Comparison of ENCODE assay signal across 18 mouse cellular contexts in genomic region chrX:136986039-136986438, GRCm38 (mm10). TPM values are rescaled to one million over a fixed set of nuclear protein-coding genes. Genes with fewer than 3 reads are reported as not detected.
DNase-seq lines count a peak whose midpoint lies in the region; ATAC-seq lines count a peak whose summit lies in the region.
"Had no signal": no experiment of that assay in that cellular context is flagged by ENCODE, and none has a peak within 500 bp of the region (broad histone marks: within the 10 kb centered on the region; RNA-seq: fewer than 3 reads in every experiment).

No protein-coding gene starts in this region.

- H3K27ac ChIP-seq in kidney, embryonic 16.5 days (ENCODE audit: low read length): 0 out of 2 replicates have a peak overlapping the region, but pooled peaks have one; percentile 24
- H3K27ac ChIP-seq: embryonic facial prominence, embryonic 12.5 days; forebrain, embryonic 10.5 days; hindbrain, embryonic 12.5 days; limb, embryonic 10.5 days; liver, embryonic 15.5 days had no signal

- intact Hi-C loops in heart, postnatal 36 days (cut with DNase I): no loop called here

- H3K4me3 ChIP-seq in kidney, embryonic 16.5 days (ENCODE audit: low read length): no peak overlapping the region
- H3K4me3 ChIP-seq: embryonic facial prominence, embryonic 12.5 days; forebrain, embryonic 10.5 days; hindbrain, embryonic 12.5 days; limb, embryonic 10.5 days; liver, embryonic 15.5 days; megakaryocyte, embryonic 14.5 days had no signal

- H3K9me3 ChIP-seq in kidney, embryonic 16.5 days (ENCODE audit: low read length): no peaks in the 10 kb centered on the region
- H3K9me3 ChIP-seq: embryonic facial prominence, embryonic 12.5 days; forebrain, embryonic 10.5 days; hindbrain, embryonic 12.5 days; limb, embryonic 10.5 days; liver, embryonic 15.5 days; megakaryocyte, embryonic 14.5 days had no signal

- ATAC-seq in kidney, embryonic 16.5 days (ENCODE audit: low FRiP score, low TSS enrichment): peak; percentile 81
- ATAC-seq in monocyte, adult 5-6 weeks (replicated peaks; ENCODE audit: insufficient number of reproducible peaks, low FRiP score, low TSS enrichment, poor library complexity, severe bottlenecking): peak; percentile 70

- H3K9ac ChIP-seq in kidney, embryonic 16.5 days (replicated peaks; ENCODE audit: low read length): no peak overlapping the region
- H3K9ac ChIP-seq: embryonic facial prominence, embryonic 12.5 days; hindbrain, embryonic 12.5 days; liver, embryonic 15.5 days had no signal

- no peak for DNase-seq in kidney, postnatal 10 days
- peak; percentile 47 to 50 for DNase-seq in B cell, adult 2 months
- peak; percentile 31 for DNase-seq in T-cell, adult 2 months (ENCODE audit: low spot score)
- DNase-seq in ovary, adult 18-20 months (ENCODE audit: low spot score): no peak
- DNase-seq in lung, postnatal 14 days: no peak
- no peak for DNase-seq in heart, postnatal 36 days
- DNase-seq: adrenal gland, postnatal 10 days; cerebellum, postnatal 14 days; gastrocnemius, postnatal 36 days; kidney, adult 9 months had no signal

- H3K36me3 ChIP-seq in kidney, embryonic 16.5 days (ENCODE audit: insufficient read depth, low read length): no peaks in the 10 kb centered on the region
- H3K36me3 ChIP-seq: embryonic facial prominence, embryonic 12.5 days; forebrain, embryonic 10.5 days; hindbrain, embryonic 12.5 days; limb, embryonic 10.5 days; liver, embryonic 15.5 days had no signal

- H3K4me1 ChIP-seq in kidney, embryonic 16.5 days (ENCODE audit: insufficient read depth, low read length): no peaks in the 10 kb centered on the region
- H3K4me1 ChIP-seq: embryonic facial prominence, embryonic 12.5 days; forebrain, embryonic 10.5 days; hindbrain, embryonic 12.5 days; limb, embryonic 10.5 days; liver, embryonic 15.5 days had no signal

- peaks cover 9% of the 10 kb centered on the region; the same call in 1 of the 2 replicates for H3K27me3 ChIP-seq in kidney, embryonic 16.5 days (ENCODE audit: insufficient read depth, low read length)
- H3K27me3 ChIP-seq: embryonic facial prominence, embryonic 12.5 days; hindbrain, embryonic 12.5 days had no signal

- H3K4me2 ChIP-seq in kidney, embryonic 16.5 days (replicated peaks; ENCODE audit: low read depth, low read length): no peak overlapping the region
- H3K4me2 ChIP-seq: embryonic facial prominence, embryonic 12.5 days; hindbrain, embryonic 12.5 days; liver, embryonic 15.5 days had no signal

RNA-seq across cellular contexts. Expression of gene Zcchc18, which starts 6.9 kb away (rescaled TPM):
- polyA plus RNA-seq in kidney, embryonic 16.5 days (2015; fragmentation: Nextera tagmentation; extraction: Ambion mirVana): 26.1 and 30.8 TPM in 2 replicates
- total RNA-seq in monocyte, adult 5-6 weeks (2017): 1.5 to 16.1 TPM (median 3.5 TPM) in 3 replicates
- not detected for total RNA-seq in heart, postnatal 36 days (2021)
- total RNA-seq: gastrocnemius, postnatal 36 days had no signal

RNA-seq across cellular contexts. Expression of gene Tmsb15b1, which starts 9.4 kb away (rescaled TPM):
- 21.3 and 23.7 TPM in 2 replicates for polyA plus RNA-seq in kidney, embryonic 16.5 days (2015; fragmentation: Nextera tagmentation; extraction: Ambion mirVana)
- 13.1 to 21.8 TPM (median 16.5 TPM) in 3 replicates for total RNA-seq in monocyte, adult 5-6 weeks (2017)
- total RNA-seq in heart, postnatal 36 days (2021): not detected

RNA-seq across cellular contexts. Expression of gene Tmsb15l, which starts 9.4 kb away (rescaled TPM):
- polyA plus RNA-seq in kidney, embryonic 16.5 days (2015; fragmentation: Nextera tagmentation; extraction: Ambion mirVana): 4.7 and 6.6 TPM in 2 replicates
- 3.4 to 20.1 TPM (median 12.2 TPM) in 3 replicates for total RNA-seq in monocyte, adult 5-6 weeks (2017)
- under 1 TPM in 1 of 2 experiments, not detected in 1; 0.68 TPM for total RNA-seq in heart, postnatal 36 days (2021)

RNA-seq across cellular contexts. Expression of gene Tmsb15b2, which starts 10.7 kb away (rescaled TPM):
- 28.5 and 33.2 TPM in 2 replicates for polyA plus RNA-seq in kidney, embryonic 16.5 days (2015; fragmentation: Nextera tagmentation; extraction: Ambion mirVana)
- total RNA-seq in monocyte, adult 5-6 weeks (2017): 4.2 TPM in 1 of 3 replicates, not detected in the others
- 1 to 10 TPM in 1 of 2 experiments, not detected in 1; 2.9 TPM for total RNA-seq in heart, postnatal 36 days (2021)

RNA-seq across cellular contexts. Expression of gene Slc25a53, which starts 52.1 kb away (rescaled TPM):
- polyA plus RNA-seq in kidney, embryonic 16.5 days (2015; fragmentation: Nextera tagmentation; extraction: Ambion mirVana): 11.3 and 12.9 TPM in 2 replicates
- 8.0 to 25.4 TPM (median 13.1 TPM) in 3 replicates for total RNA-seq in monocyte, adult 5-6 weeks (2017)
- 1 to 10 TPM; 3.1 to 3.5 TPM for total RNA-seq in heart, postnatal 36 days (2021)

Comparison
In these comparisons a context has a peak if more than half of its experiments do, and no peak if none do; other contexts are left out.
1. DNase-seq: peak in B cell, adult 2 months (2 of 2) and T-cell, adult 2 months (single experiment); none in kidney, postnatal 10 days (single experiment), ovary, adult 18-20 months (single experiment), lung, postnatal 14 days (single experiment) and heart, postnatal 36 days (0 of 2).
2. RNA of gene Tmsb15b1, which starts 9.4 kb away (total RNA-seq): 13.1 to 21.8 TPM in monocyte, adult 5-6 weeks; not detected in heart, postnatal 36 days; every median in the first group is over 10 times any median in the second.